Mouse (Mus musculus) gastrocnemius, adult 8-10 months (tissue): ENCODE data around the gene Apela. TPM values are rescaled to one million over a fixed set of nuclear protein-coding genes. Genes with fewer than 3 reads are reported as not detected.

Source experiments
- DNase-seq, 2 experiments: peaks; one replicate each; pipeline ENCODE4 v3.0.0; 2022; ENCODE audit warnings: low spot score in 2 of 2
- total RNA-seq, 4 experiments: library from RNA; stranded (reverse); gene quantifications; 2 replicates each; pipeline ENCODE4 v1.2.4; 2022

Gene Apela
- not detected for total RNA-seq

- no peak for DNase-seq
Measured at GRCm38 (mm10) chr8:65037117-65037533, at the start of gene Apela. Gene Apela, minus strand, starts transcription at chr8:65037336.

- DNase-seq = no peak
Measured at GRCm38 (mm10) chr8:65085680-65086079, 48.5 kb upstream of the Apela start.

- no peak for DNase-seq
Measured at GRCm38 (mm10) chr8:65080731-65081130, 43.6 kb upstream of the Apela start.

DNA sequence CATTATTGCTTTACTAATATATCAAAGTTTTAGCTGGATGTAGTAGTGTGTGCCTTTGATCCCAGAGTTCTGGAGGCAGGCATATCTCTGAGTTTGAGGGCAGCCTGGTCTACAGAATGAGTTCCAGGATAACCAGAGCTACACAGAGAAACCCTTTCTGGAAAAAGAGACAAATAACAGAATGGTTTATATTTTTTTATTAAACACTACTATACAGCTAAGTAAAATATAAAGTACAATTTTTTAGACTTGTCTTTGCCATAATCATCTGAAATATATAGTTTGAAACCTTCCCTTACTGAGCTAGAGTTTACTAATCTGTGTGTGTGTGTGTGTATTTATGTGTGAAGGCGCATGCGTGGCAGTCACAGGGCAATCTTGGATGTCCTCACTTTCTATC is 37.6 kb upstream of the Apela start, which contains the start of gene Gm10663:
Gene Gm10663 (plus strand): TSS at position 301 of the 400 bp plus-strand sequence.
- no peak for DNase-seq

DNA sequence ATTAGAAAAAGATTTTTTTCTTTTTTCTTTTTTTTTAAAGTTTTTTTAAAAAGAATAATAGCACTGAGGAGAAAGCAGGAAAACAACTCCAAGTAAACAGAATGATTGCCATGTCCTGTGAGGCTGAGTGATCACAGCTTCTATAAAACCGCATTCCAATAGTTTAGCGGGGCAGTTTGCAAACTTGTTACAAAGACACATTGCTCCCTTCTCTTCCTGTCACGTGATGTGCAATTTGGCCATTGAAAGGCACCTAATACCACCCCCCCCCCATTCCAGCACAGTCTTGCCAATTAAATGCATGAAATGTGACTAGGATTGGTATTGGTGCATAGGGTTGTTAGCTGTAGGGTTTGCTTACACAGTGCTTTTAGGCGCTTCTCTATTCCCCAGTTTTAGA is 33.9 kb upstream of the Apela start:
- DNase-seq = no peak

GRCm38 (mm10) chr8:65068473-65068819 is 31.3 kb upstream of the Apela start:
- DNase-seq = no peak

DNA sequence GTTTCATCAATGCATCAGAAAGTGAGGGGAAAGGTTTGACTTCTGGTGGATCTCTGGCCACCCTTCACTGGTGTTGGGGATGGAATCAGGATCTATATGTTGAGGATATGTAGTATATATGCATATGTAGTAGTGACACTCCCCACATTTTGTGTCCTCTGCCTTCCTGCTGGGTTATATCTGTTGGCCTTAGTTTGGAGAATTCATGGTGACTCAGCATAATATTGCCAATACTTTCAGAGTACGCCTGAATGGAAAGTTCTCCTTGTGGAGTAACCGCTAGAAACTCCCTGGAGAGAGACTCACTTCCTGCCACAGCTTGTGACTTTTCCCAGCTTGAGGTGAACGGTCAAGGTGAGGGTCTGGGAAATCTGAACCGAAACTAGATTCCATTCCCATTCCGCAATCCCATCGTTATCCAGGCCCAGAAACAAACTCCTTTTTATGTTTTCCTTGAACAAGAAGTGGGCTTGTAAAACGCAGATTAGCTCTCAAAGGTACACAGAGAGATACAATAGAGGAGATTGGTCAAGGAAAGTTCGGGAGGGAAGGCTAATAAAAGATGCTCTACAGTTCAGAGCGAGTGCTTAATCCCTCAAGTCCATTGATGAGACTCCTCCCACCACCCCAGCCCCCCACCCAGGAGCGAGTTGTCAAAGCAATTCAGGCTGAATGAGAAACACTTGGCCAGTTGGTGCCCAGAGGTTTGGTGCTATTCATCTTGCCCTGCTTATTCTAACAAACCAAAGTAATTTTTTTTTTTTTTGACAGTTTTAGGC is 30.7 kb upstream of the Apela start:
- DNase-seq = no peak

DNA sequence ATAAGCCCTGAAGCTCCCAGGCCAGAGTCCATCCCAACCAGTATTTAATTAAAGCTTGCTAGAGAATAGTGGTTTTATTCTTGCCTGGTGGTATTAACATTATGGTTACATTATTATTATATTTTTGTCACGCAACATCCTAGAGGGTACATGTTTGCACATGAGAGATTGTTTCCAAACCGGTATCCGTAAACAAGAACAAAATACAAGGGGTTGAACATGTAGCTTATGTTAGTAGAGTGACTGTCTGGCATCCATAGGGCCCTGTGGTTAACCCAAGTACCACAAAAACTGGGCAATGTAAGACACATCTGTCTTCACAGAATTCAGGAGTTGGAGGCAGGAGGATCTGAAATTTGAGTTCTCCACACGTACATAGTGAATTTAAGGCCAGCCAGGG is 29.9 kb upstream of the Apela start:
- no peak for DNase-seq

- no peak for DNase-seq
Measured at GRCm38 (mm10) chr8:65065622-65066021, 28.5 kb upstream of the Apela start.

- DNase-seq = no peak
Measured at GRCm38 (mm10) chr8:65064071-65064470, 26.9 kb upstream of the Apela start.

DNA sequence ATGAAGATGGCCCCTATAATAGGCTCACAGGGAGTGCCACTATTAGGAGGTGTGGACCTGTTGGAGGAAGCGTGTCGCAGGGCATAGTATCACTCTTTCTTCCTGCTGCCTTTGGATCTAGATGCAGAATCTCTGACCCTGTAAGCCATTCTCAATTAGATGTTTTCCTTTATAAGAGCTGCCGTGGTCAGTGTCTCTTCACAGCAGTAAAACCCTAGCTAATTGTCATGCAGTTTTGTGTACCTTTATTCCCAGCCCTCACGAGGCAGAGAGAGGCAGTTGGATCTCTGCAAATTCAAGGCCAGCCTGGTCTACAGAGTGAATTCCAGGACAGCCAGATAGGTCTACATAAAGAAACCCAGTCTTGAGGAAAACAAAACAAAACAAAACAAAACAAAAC is 25.1 kb upstream of the Apela start:
- no peak for DNase-seq

GRCm38 (mm10) chr8:65056722-65057121 is 19.6 kb upstream of the Apela start:
- no peak for DNase-seq

DNA sequence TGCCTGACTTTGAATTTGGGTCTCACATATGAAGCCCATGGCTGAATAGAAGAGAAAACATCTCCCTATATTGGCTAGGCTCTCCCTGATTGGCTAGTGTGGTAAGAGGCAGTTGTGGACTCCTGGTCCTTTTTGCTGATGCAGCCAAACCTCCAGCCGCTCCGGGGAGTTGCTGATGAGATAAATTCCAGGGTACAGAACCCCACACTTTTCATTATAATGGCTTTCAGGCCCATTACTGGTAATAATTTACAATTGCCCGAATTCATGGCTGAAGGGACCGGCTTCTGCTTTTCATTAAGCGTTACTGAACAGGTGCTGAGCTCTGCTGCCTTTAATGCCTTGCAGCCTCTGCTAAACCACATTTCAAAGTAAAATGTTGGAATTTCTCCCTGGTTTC is 16.8 kb upstream of the Apela start:
- DNase-seq = no peak

DNA sequence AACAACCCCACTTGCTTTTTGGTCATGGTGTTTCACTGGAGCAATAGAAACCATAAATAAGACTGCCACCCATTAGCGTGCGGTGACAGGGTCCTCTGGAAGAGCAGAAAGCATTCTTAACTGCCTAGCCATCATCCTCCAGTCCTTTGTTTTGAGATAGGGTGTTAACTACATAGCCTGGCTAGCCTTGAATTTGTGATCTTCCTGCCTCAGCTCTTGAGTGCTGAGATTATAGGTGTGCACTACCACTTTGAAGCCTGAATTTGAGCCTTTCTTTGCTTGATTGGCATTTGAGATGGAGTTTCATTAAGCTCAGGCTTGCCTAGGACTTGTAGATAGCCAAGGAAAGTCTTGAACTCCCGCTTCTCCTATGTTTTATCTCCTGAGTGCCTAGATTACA is 16.4 kb upstream of the Apela start:
- no peak for DNase-seq

DNA sequence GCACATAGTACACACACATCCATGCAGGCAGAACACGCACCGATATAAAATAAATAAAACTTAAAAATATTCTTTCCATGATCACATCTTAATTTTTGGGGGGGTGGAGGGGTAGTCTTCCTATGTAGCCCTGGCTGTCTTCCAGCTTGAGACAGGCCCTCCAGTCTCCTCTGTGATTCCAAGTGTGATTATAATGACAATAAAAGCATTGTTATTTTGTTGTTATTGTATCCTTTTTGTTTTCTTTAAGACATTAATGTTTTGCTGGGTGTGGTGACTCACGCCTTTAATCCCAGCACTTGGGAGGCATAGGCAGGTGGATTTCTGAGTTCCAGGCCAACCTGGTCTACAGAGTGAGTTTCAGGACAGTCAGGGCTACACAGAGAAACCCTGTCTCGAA is 10.7 kb upstream of the Apela start:
- no peak for DNase-seq

GRCm38 (mm10) chr8:65047193-65047592 is 10.1 kb upstream of the Apela start:
- DNase-seq = no peak

- DNase-seq = no peak
Measured at GRCm38 (mm10) chr8:65046565-65046964, 9.4 kb upstream of the Apela start.

DNA sequence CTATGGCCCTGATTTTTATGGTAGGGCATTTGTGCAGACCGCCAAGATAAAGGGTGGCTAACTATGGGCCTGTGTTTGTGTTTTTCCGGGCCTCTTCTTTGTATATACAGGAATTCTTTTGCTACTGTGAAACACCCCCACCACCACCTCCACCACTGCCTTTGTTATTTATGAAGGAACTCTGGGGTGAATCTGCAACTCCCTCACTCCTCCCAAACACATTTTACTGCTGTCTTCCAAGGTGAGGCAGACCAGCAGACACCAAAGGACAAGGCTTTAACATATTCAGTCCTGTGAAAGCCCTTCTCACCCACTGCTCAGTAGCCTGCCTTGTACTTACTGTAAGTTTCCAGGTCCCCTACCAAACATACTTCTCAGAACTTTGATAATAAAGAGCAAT is 3.0 kb downstream of the Apela start:
- no peak for DNase-seq

DNA sequence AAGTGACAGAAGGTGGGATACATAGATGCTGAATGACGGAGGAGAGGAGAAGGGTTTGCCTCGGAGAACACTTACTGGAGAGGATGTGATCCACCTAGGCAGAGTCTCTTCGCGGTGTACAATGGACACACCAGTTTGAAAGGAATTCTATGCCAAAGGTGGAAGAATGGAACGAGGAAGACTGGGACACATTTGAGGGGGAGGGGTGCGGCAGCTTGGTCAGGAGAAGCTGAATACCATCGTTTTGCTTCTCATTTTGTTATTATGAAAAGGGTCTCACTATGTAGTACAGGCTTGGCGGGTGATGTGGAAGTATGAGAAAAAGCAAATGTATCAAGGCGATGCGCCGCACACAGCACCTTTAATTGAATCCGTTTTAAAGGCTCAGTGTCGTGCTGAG is 4.1 kb downstream of the Apela start:
- DNase-seq = no peak

DNA sequence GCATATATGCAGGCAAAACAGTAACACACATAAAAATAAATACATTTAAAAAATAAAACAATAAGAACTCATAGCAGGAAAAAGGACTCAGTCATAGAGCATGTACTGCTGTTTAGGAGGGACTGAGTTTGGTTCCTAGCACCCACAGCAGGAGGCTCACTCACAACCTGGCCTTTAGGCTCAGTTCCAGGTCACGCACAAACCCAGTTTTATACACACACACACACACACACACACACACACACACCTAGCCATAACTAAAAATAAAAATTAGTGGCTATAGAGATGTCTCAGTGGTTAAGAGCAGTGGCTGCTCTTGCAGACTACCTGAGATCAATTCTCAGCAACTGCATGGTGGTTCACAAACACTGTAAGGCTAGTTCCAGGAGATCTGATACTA is 5.0 kb downstream of the Apela start:
- DNase-seq = no peak

- DNase-seq = no peak
Measured at GRCm38 (mm10) chr8:65030735-65031485, 6.2 kb downstream of the Apela start.

DNA sequence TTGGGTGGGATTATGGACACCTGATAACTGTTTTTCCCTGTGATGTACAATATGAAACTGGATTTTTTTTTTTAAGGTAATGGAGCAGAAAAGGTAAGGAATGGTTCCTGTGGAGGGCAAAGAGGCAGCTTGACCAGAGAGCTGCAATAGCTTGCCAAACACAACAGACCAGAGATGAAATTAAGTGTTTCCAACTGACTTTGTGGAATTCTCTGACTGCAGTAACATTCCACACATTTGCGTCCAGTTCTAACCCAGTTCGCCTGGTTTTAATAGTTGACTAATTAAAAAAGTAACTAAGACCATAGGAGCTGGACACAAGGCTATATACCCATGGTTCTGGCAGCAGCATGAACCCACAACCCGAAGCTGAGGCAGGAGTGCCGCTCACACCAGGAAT is 7.4 kb downstream of the Apela start:
- DNase-seq = no peak
